Mouse (Mus musculus): ENCODE results near the gene BC025446. TPM values are rescaled to one million over a fixed set of nuclear protein-coding genes. Genes with fewer than 3 reads are reported as not detected.

The BC025446 gene
- total and polyA plus RNA-seq, 2 experiments from 2014 or later, result not detected

- H3K27me3 ChIP-seq (ENCODE audit: control insufficient read depth, insufficient read depth, low read length), result no peaks in the 10 kb centered on the region
- H3K4me3 ChIP-seq (ENCODE audit: low read depth, low read length), result no peak overlapping the region
- H3K27ac ChIP-seq (ENCODE audit: low read depth), result no peak overlapping the region
- ATAC-seq (ENCODE audit: insufficient read depth, low read depth), result no peak
- DNase-seq (ENCODE audit: low spot score), result no peak
- no peak for TF ChIP-seq CTCF (IDR thresholded peaks at IDR 0.05; ENCODE audit: low read depth)
- no peak for TF ChIP-seq EP300 (IDR thresholded peaks at IDR 0.05; ENCODE audit: low read depth)
- 68% methylated on average over 3 of the region's 3 CpGs for WGBS
- H3K9me3 ChIP-seq (replicated peaks; ENCODE audit: control insufficient read depth, low read length), result no peaks in the 10 kb centered on the region
- no peaks in the 10 kb centered on the region for H3K4me1 ChIP-seq (ENCODE audit: control insufficient read depth, insufficient read depth)
- H3K36me3 ChIP-seq (replicated peaks; ENCODE audit: control insufficient read depth, insufficient read depth, low read length), result no peaks in the 10 kb centered on the region
- H3K4me2 ChIP-seq (ENCODE audit: low read depth, low read length), result no peak overlapping the region
- no peak overlapping the region for H3K9ac ChIP-seq (replicated peaks; ENCODE audit: low read depth, low read length)
These were observed 38.5 kb downstream of the BC025446 start for GRCm38 (mm10) chr15:75254671-75255070.

DNA sequence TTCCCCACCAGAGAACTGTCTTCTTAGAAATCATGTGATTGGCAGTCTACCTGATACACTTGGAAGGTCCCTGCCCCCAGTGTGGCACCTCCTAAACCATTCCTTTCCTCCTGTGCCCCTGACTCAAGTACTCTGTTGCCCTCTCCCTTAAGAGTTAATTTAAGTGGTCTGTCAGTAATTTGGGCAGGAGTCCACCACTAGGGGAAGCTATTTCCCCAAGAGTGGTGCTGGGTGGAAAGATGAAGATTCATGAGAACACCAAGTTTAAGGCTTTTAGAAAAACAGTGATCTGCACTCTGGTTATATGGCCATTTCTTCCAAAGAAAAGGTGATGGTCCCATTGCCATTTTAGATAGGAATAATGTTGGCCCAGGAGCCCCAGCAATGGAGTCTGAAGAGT lies 49.7 kb downstream of the BC025446 start:
- ATAC-seq (ENCODE audit: insufficient read depth, low read depth), result no peak
- Histone ChIP-seq H3K9ac (replicated peaks; ENCODE audit: low read depth, low read length) (no peak overlapping the region), H3K9me3 (replicated peaks; ENCODE audit: control insufficient read depth, low read length) (no peaks in the 10 kb centered on the region), H3K27me3 (ENCODE audit: control insufficient read depth, insufficient read depth, low read length) (no peaks in the 10 kb centered on the region), H3K4me1 (ENCODE audit: control insufficient read depth, insufficient read depth) (no peaks in the 10 kb centered on the region), H3K36me3 (replicated peaks; ENCODE audit: control insufficient read depth, insufficient read depth, low read length) (no peaks in the 10 kb centered on the region), H3K4me2 (ENCODE audit: low read depth, low read length) (no peak overlapping the region), H3K27ac (ENCODE audit: low read depth) (no peak overlapping the region), H3K4me3 (ENCODE audit: low read depth, low read length) (no peak overlapping the region)
- TF ChIP-seq EP300 (IDR thresholded peaks at IDR 0.05; ENCODE audit: low read depth) (no peak), CTCF (IDR thresholded peaks at IDR 0.05; ENCODE audit: low read depth) (no peak)
- no peak for DNase-seq (ENCODE audit: low spot score)

- Histone ChIP-seq H3K9ac (replicated peaks; ENCODE audit: low read depth, low read length) (no peak overlapping the region), H3K9me3 (replicated peaks; ENCODE audit: control insufficient read depth, low read length) (no peaks in the 10 kb centered on the region), H3K4me2 (ENCODE audit: low read depth, low read length) (no peak overlapping the region), H3K27ac (ENCODE audit: low read depth) (no peak overlapping the region), H3K4me1 (ENCODE audit: control insufficient read depth, insufficient read depth) (no peaks in the 10 kb centered on the region), H3K27me3 (ENCODE audit: control insufficient read depth, insufficient read depth, low read length) (no peaks in the 10 kb centered on the region), H3K4me3 (ENCODE audit: low read depth, low read length) (no peak overlapping the region), H3K36me3 (replicated peaks; ENCODE audit: control insufficient read depth, insufficient read depth, low read length) (no peaks in the 10 kb centered on the region)
- TF ChIP-seq CTCF (IDR thresholded peaks at IDR 0.05; ENCODE audit: low read depth) (no peak), EP300 (IDR thresholded peaks at IDR 0.05; ENCODE audit: low read depth) (no peak)
- WGBS, result 31% methylated on average over 1 of the region's 1 CpGs
- DNase-seq (ENCODE audit: low spot score) (no peak), ATAC-seq (ENCODE audit: insufficient read depth, low read depth) (no peak)
These were observed 50.5 kb downstream of the BC025446 start for GRCm38 (mm10) chr15:75266626-75267025.

DNA sequence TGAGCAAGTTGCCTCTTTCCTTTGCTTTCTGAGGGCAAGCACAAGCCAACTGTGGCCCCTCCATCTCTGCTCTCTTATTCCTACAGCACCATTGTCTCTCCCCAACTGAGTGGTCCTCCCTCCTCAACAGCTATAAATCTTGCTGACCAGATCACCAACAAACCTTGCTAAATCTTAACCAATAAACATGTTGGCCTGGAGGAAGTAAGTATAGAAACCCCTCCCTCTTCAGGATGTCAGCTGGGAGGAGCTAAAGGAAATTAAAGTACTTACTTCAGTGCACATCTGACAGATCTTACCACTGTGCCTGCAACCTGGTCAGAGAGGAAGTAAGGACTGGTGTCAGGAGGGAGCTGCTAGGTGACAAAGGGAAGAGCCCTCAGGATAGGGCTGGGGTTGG lies 51.9 kb downstream of the BC025446 start, which contains the start of gene Ly6f:
TSS of gene Ly6f (plus strand) at position 301 of the 400 bp plus-strand sequence.
- no peaks in the 10 kb centered on the region for H3K4me1 ChIP-seq (ENCODE audit: control insufficient read depth, insufficient read depth)
- no peaks in the 10 kb centered on the region for H3K36me3 ChIP-seq (replicated peaks; ENCODE audit: control insufficient read depth, insufficient read depth, low read length)
- H3K4me2 ChIP-seq (ENCODE audit: low read depth, low read length), result no peak within 1 kb of the TSS
- no peak within 1 kb of the TSS for H3K27ac ChIP-seq (ENCODE audit: low read depth)
- no peaks in the 10 kb centered on the region for H3K27me3 ChIP-seq (ENCODE audit: control insufficient read depth, insufficient read depth, low read length)
- DNase-seq (ENCODE audit: low spot score) (no peak), ATAC-seq (ENCODE audit: insufficient read depth, low read depth) (no peak)
- no peak within 1 kb of the TSS for H3K4me3 ChIP-seq (ENCODE audit: low read depth, low read length)
- no peak within 1 kb of the TSS for H3K9ac ChIP-seq (replicated peaks; ENCODE audit: low read depth, low read length)
- no peak for TF ChIP-seq EP300 (IDR thresholded peaks at IDR 0.05; ENCODE audit: low read depth)
- TF ChIP-seq CTCF (IDR thresholded peaks at IDR 0.05; ENCODE audit: low read depth), result no peak
- no peaks in the 10 kb centered on the region for H3K9me3 ChIP-seq (replicated peaks; ENCODE audit: control insufficient read depth, low read length)

- ATAC-seq (ENCODE audit: insufficient read depth, low read depth) (no peak), DNase-seq (ENCODE audit: low spot score) (no peak)
- H3K4me1 ChIP-seq (ENCODE audit: control insufficient read depth, insufficient read depth), result no peaks in the 10 kb centered on the region
- no peak overlapping the region for H3K4me2 ChIP-seq (ENCODE audit: low read depth, low read length)
- TF ChIP-seq EP300 (IDR thresholded peaks at IDR 0.05; ENCODE audit: low read depth), result no peak
- no peak for TF ChIP-seq CTCF (IDR thresholded peaks at IDR 0.05; ENCODE audit: low read depth)
- 58% methylated on average over 5 of the region's 5 CpGs for WGBS
- no peak overlapping the region for H3K9ac ChIP-seq (replicated peaks; ENCODE audit: low read depth, low read length)
- no peak overlapping the region for H3K4me3 ChIP-seq (ENCODE audit: low read depth, low read length)
- H3K27ac ChIP-seq (ENCODE audit: low read depth), result no peak overlapping the region
- H3K36me3 ChIP-seq (replicated peaks; ENCODE audit: control insufficient read depth, insufficient read depth, low read length), result no peaks in the 10 kb centered on the region
- H3K27me3 ChIP-seq (ENCODE audit: control insufficient read depth, insufficient read depth, low read length), result no peaks in the 10 kb centered on the region
- H3K9me3 ChIP-seq (replicated peaks; ENCODE audit: control insufficient read depth, low read length), result no peaks in the 10 kb centered on the region
These were observed 53.0 kb downstream of the BC025446 start for GRCm38 (mm10) chr15:75268916-75269829.

GRCm38 (mm10) chr15:75270169-75270568 lies 54.0 kb downstream of the BC025446 start:
- H3K4me2 ChIP-seq (ENCODE audit: low read depth, low read length), result no peak overlapping the region
- no peak for TF ChIP-seq CTCF (IDR thresholded peaks at IDR 0.05; ENCODE audit: low read depth)
- TF ChIP-seq EP300 (IDR thresholded peaks at IDR 0.05; ENCODE audit: low read depth), result no peak
- no peak overlapping the region for H3K9ac ChIP-seq (replicated peaks; ENCODE audit: low read depth, low read length)
- H3K9me3 ChIP-seq (replicated peaks; ENCODE audit: control insufficient read depth, low read length), result no peaks in the 10 kb centered on the region
- H3K27ac ChIP-seq (ENCODE audit: low read depth), result no peak overlapping the region
- no peaks in the 10 kb centered on the region for H3K36me3 ChIP-seq (replicated peaks; ENCODE audit: control insufficient read depth, insufficient read depth, low read length)
- H3K27me3 ChIP-seq (ENCODE audit: control insufficient read depth, insufficient read depth, low read length), result no peaks in the 10 kb centered on the region
- no peak overlapping the region for H3K4me3 ChIP-seq (ENCODE audit: low read depth, low read length)
- no peak for ATAC-seq (ENCODE audit: insufficient read depth, low read depth)
- no peak for DNase-seq (ENCODE audit: low spot score)
- no peaks in the 10 kb centered on the region for H3K4me1 ChIP-seq (ENCODE audit: control insufficient read depth, insufficient read depth)
